In the genomic region with DNA sequence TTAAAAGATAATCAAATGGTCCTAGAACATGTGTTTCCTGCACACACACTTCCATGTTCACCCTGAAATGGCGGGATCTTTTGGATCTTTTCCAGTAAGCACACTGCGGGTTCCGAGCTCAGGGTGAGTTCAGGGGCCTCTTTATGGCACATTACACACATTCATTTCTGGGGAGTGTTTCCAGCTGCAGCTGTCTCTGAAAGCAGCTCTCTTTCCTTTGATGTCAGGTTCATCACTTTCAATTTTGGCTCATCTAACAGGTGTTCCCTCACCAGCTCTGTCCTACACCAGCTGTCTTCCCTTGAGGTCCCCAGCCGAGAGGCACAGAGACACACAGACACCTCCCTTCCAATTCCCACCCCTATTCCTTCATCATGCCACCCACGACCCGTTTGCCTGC, we compare ENCODE assay signal across 9 mouse cellular contexts.
DNase-seq lines count a peak whose midpoint lies in the region; ATAC-seq and TF ChIP-seq lines count a peak whose summit lies in the region.
"Had no signal": no experiment of that assay in that cellular context is flagged by ENCODE, and none has a peak within 500 bp of the region (broad histone marks: within the 10 kb centered on the region; RNA-seq: fewer than 3 reads in every experiment).

No protein-coding gene starts in this region.

- peaks cover 64% of the 10 kb centered on the region for H3K4me1 ChIP-seq in heart, postnatal 0 days (ENCODE audit: control insufficient read depth, insufficient read depth)
- H3K4me1 ChIP-seq in embryonic facial prominence, embryonic 15.5 days, result peaks cover 31% of the 10 kb centered on the region
- peaks cover 5% of the 10 kb centered on the region; the same call in 1 of the 2 replicates for H3K4me1 ChIP-seq in liver, postnatal 0 days (ENCODE audit: insufficient read depth)

- peak overlapping the region; percentile 20; the same call in 1 of the 2 replicates for H3K4me2 ChIP-seq in heart, postnatal 0 days (ENCODE audit: low read depth, low read length)
- no peak overlapping the region for H3K4me2 ChIP-seq in embryonic facial prominence, embryonic 15.5 days (replicated peaks)
- no peak overlapping the region for H3K4me2 ChIP-seq in liver, postnatal 0 days (ENCODE audit: low read depth, low read length)

- TF ChIP-seq EP300 in heart, postnatal 0 days (IDR thresholded peaks at IDR 0.05; ENCODE audit: low read depth), result no peak
- TF ChIP-seq EP300 in liver, postnatal 0 days (IDR thresholded peaks at IDR 0.05; ENCODE audit: low read depth), result no peak

- no peaks in the 10 kb centered on the region for H3K36me3 ChIP-seq in heart, postnatal 0 days (replicated peaks; ENCODE audit: control insufficient read depth, insufficient read depth, low read length)
- H3K36me3 ChIP-seq in embryonic facial prominence, embryonic 15.5 days, result no peaks in the 10 kb centered on the region
- H3K36me3 ChIP-seq in liver, postnatal 0 days (replicated peaks; ENCODE audit: insufficient read depth, low read length), result no peaks in the 10 kb centered on the region

- H3K9me3 ChIP-seq in heart, postnatal 0 days (replicated peaks; ENCODE audit: control insufficient read depth, low read length), result no peaks in the 10 kb centered on the region
- no peaks in the 10 kb centered on the region for H3K9me3 ChIP-seq in embryonic facial prominence, embryonic 15.5 days (replicated peaks)
- no peaks in the 10 kb centered on the region for H3K9me3 ChIP-seq in liver, postnatal 0 days (ENCODE audit: low read length)
- H3K9me3 ChIP-seq: megakaryocyte, embryonic 14.5 days had no signal

- ATAC-seq in heart, postnatal 0 days (ENCODE audit: insufficient read depth, low read depth), result no peak
- ATAC-seq in embryonic facial prominence, embryonic 15.5 days (ENCODE audit: insufficient number of reproducible peaks, low FRiP score, low TSS enrichment, low read depth), result no peak
- ATAC-seq in liver, postnatal 0 days, result peak; percentile 15; the same call in 1 of the 2 replicates

- no peaks in the 10 kb centered on the region for H3K27me3 ChIP-seq in heart, postnatal 0 days (ENCODE audit: control insufficient read depth, insufficient read depth, low read length)
- H3K27me3 ChIP-seq in embryonic facial prominence, embryonic 15.5 days, result no peaks in the 10 kb centered on the region
- H3K27me3 ChIP-seq in liver, postnatal 0 days (ENCODE audit: insufficient read depth, low read length), result no peaks in the 10 kb centered on the region
- H3K27me3 ChIP-seq: megakaryocyte, embryonic 14.5 days had no signal

- intact Hi-C loops in heart, postnatal 14 days (cut with DNase I), result no loop called here

- peak overlapping the region; percentile 82; the same call in 1 of the 2 replicates for H3K27ac ChIP-seq in heart, postnatal 0 days (ENCODE audit: low read depth)
- peak overlapping the region; percentile 84 for H3K27ac ChIP-seq in embryonic facial prominence, embryonic 15.5 days (replicated peaks)
- peak overlapping the region; percentile 57; the same call in 1 of the 2 replicates for H3K27ac ChIP-seq in liver, postnatal 0 days (ENCODE audit: low read depth)

- no peak overlapping the region for H3K4me3 ChIP-seq in heart, postnatal 0 days (ENCODE audit: low read depth, low read length)
- H3K4me3 ChIP-seq in embryonic facial prominence, embryonic 15.5 days (replicated peaks), result no peak overlapping the region
- H3K4me3 ChIP-seq in liver, postnatal 0 days (ENCODE audit: low read depth, low read length), result no peak overlapping the region

- H3K9ac ChIP-seq in heart, postnatal 0 days (replicated peaks; ENCODE audit: low read depth, low read length), result no peak overlapping the region
- no peak overlapping the region for H3K9ac ChIP-seq in embryonic facial prominence, embryonic 15.5 days
- no peak overlapping the region for H3K9ac ChIP-seq in liver, postnatal 0 days (replicated peaks)

- WGBS in heart, postnatal 0 days, result 50% methylated on average over 6 of the region's 6 CpGs
- WGBS in embryonic facial prominence, embryonic 15.5 days, result 40% methylated on average over 6 of the region's 6 CpGs
- WGBS in liver, postnatal 0 days (ENCODE audit: insufficient replicate concordance), result 64% methylated on average over 6 of the region's 6 CpGs

- TF ChIP-seq CTCF in heart, postnatal 0 days (IDR thresholded peaks at IDR 0.05; ENCODE audit: low read depth), result no peak
- no peak for TF ChIP-seq CTCF in liver, postnatal 0 days (IDR thresholded peaks at IDR 0.05; ENCODE audit: low read depth)

- no peak for DNase-seq in heart, postnatal 0 days (ENCODE audit: low spot score)
- DNase-seq in heart, postnatal 14 days, result no peak
- peak; percentile 30 for DNase-seq in Muller cell, postnatal 12 days (ENCODE audit: inconsistent ontology term)
- DNase-seq in liver, postnatal 0 days, result no peak
- DNase-seq in urinary bladder, adult 2 months (ENCODE audit: low spot score), result no peak
- no peak for DNase-seq in ovary, postnatal 14 days (ENCODE audit: low spot score)
- no peak for DNase-seq in urinary bladder, postnatal 10 days (ENCODE audit: low spot score)
